ENCODE assay signal across 31 mouse cellular contexts in the genomic region with DNA sequence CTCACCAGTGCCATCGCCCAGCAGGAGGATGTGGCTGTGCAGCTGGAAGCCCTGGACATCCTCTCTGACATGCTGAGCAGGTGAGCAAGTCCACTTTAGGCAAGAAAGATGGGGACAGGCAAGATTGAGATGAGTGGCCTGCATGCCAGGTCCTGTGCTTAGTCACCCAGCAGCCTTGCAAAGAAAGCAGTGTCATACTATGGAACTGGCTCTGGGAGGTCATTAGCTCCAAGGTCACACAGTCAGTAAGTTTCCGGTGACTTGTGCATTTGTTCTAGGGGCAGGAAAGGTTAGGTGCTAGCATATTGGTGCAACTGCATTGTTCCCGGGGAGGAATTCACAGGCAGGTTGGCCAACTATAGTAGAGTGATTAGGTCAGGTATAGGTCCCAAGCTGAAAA. TPM values are rescaled to one million over a fixed set of nuclear protein-coding genes. Genes with fewer than 3 reads are reported as not detected.
DNase-seq lines count a peak whose midpoint lies in the region; ATAC-seq and TF ChIP-seq lines count a peak whose summit lies in the region.
"Had no signal": no experiment of that assay in that cellular context is flagged by ENCODE, and none has a peak within 500 bp of the region (broad histone marks: within the 10 kb centered on the region; RNA-seq: fewer than 3 reads in every experiment).

No protein-coding gene starts in this region.

- peak; percentile 85 for DNase-seq in adrenal gland, adult 2 months
- DNase-seq in adrenal gland, postnatal 4 days (ENCODE audit: low spot score in 2 of 2) = no peak
- no peak for DNase-seq in liver, postnatal 0 days
- no peak for DNase-seq in liver, embryonic 11.5 days (ENCODE audit: low spot score)
- DNase-seq in adrenal gland, adult 8-10 months = peak; percentile 74
- no peak for DNase-seq in retina, embryonic 14.5 days (ENCODE audit: low spot score)
- DNase-seq in thymus, postnatal 10 days (ENCODE audit: low spot score in 2 of 2) = no peak
- DNase-seq: cerebellum, adult 18-20 months; cerebellum, postnatal 10 days; heart, adult 2 months; heart, postnatal 10 days; kidney, adult 11 months; kidney, postnatal 14 days; lung, adult 18-20 months; lung, postnatal 4 days; retina, postnatal 1 day; right cerebral cortex, postnatal 25 days; thymus, postnatal 25 days had no signal

- no peak for TF ChIP-seq CTCF in liver, postnatal 0 days (IDR thresholded peaks at IDR 0.05; ENCODE audit: low read depth)

- no peaks in the 10 kb centered on the region for H3K4me1 ChIP-seq in liver, postnatal 0 days (ENCODE audit: insufficient read depth)
- no peaks in the 10 kb centered on the region for H3K4me1 ChIP-seq in liver, embryonic 11.5 days (replicated peaks; ENCODE audit: control insufficient read depth, insufficient read depth, low read length)
- H3K4me1 ChIP-seq: embryonic facial prominence, embryonic 13.5 days; forebrain, embryonic 10.5 days; forebrain, embryonic 15.5 days; limb, embryonic 13.5 days; liver, embryonic 12.5 days; midbrain, embryonic 12.5 days; stomach, embryonic 15.5 days had no signal

- TF ChIP-seq EP300 in liver, postnatal 0 days (IDR thresholded peaks at IDR 0.05; ENCODE audit: low read depth) = no peak

- 61% methylated on average over 3 of the region's 3 CpGs for WGBS in liver, postnatal 0 days (ENCODE audit: insufficient replicate concordance)
- 89% methylated on average over 3 of the region's 3 CpGs for WGBS in liver, embryonic 11.5 days

- ATAC-seq in liver, postnatal 0 days = 0 out of 2 replicates have a peak, but pooled peaks have one; percentile 31
- ATAC-seq in liver, embryonic 11.5 days (replicated peaks; ENCODE audit: low FRiP score) = no peak
- ATAC-seq: CD4-positive, CD25-positive, alpha-beta regulatory T cell, adult 4 months; forebrain, embryonic 15.5 days; liver, embryonic 12.5 days; lung, postnatal 0 days had no signal

- no peaks in the 10 kb centered on the region for H3K27me3 ChIP-seq in liver, postnatal 0 days (ENCODE audit: insufficient read depth, low read length)
- no peaks in the 10 kb centered on the region for H3K27me3 ChIP-seq in liver, embryonic 11.5 days (replicated peaks; ENCODE audit: control insufficient read depth, insufficient read depth, low read length)
- H3K27me3 ChIP-seq: embryonic facial prominence, embryonic 13.5 days; forebrain, embryonic 15.5 days; limb, embryonic 13.5 days; liver, embryonic 12.5 days; megakaryocyte, embryonic 14.5 days; midbrain, embryonic 12.5 days; stomach, embryonic 15.5 days had no signal

- H3K9me3 ChIP-seq in liver, postnatal 0 days (ENCODE audit: low read length) = no peaks in the 10 kb centered on the region
- no peaks in the 10 kb centered on the region for H3K9me3 ChIP-seq in liver, embryonic 11.5 days (ENCODE audit: control insufficient read depth, low read length)
- H3K9me3 ChIP-seq: embryonic facial prominence, embryonic 13.5 days; forebrain, embryonic 10.5 days; forebrain, embryonic 15.5 days; limb, embryonic 13.5 days; liver, embryonic 12.5 days; megakaryocyte, embryonic 14.5 days; midbrain, embryonic 12.5 days; stomach, embryonic 15.5 days had no signal

- no peak overlapping the region for H3K4me2 ChIP-seq in liver, postnatal 0 days (ENCODE audit: low read depth, low read length)
- H3K4me2 ChIP-seq in liver, embryonic 11.5 days = no peak overlapping the region
- H3K4me2 ChIP-seq: embryonic facial prominence, embryonic 13.5 days; forebrain, embryonic 15.5 days; hindbrain, embryonic 14.5 days; limb, embryonic 13.5 days; liver, embryonic 12.5 days; midbrain, embryonic 12.5 days; stomach, embryonic 15.5 days had no signal

- no peak overlapping the region for H3K4me3 ChIP-seq in liver, postnatal 0 days (ENCODE audit: low read depth, low read length)
- H3K4me3 ChIP-seq in liver, embryonic 11.5 days (ENCODE audit: low read depth, low read length) = no peak overlapping the region
- H3K4me3 ChIP-seq: embryonic facial prominence, embryonic 13.5 days; forebrain, embryonic 10.5 days; forebrain, embryonic 15.5 days; heart, adult 2 months; limb, embryonic 13.5 days; liver, embryonic 12.5 days; megakaryocyte, embryonic 14.5 days; midbrain, embryonic 12.5 days; myocyte; stomach, embryonic 15.5 days had no signal

- no peak overlapping the region for H3K9ac ChIP-seq in liver, postnatal 0 days (replicated peaks)
- no peak overlapping the region for H3K9ac ChIP-seq in liver, embryonic 11.5 days (ENCODE audit: low read depth, low read length)
- H3K9ac ChIP-seq: embryonic facial prominence, embryonic 13.5 days; forebrain, embryonic 15.5 days; hindbrain, embryonic 14.5 days; limb, embryonic 13.5 days; liver, embryonic 12.5 days; midbrain, embryonic 12.5 days; stomach, embryonic 15.5 days had no signal

- H3K36me3 ChIP-seq in liver, postnatal 0 days (replicated peaks; ENCODE audit: insufficient read depth, low read length) = 0 out of 2 replicates have a peak, but pooled peaks cover 9% of the 10 kb centered on the region
- peaks cover 34% of the 10 kb centered on the region for H3K36me3 ChIP-seq in liver, embryonic 11.5 days (ENCODE audit: control insufficient read depth, insufficient read depth, low read length)

- no peak overlapping the region for H3K27ac ChIP-seq in liver, postnatal 0 days (ENCODE audit: low read depth)
- no peak overlapping the region for H3K27ac ChIP-seq in liver, embryonic 11.5 days (ENCODE audit: low read depth, low read length)
- H3K27ac ChIP-seq: embryonic facial prominence, embryonic 13.5 days; forebrain, embryonic 10.5 days; forebrain, embryonic 15.5 days; heart, adult 2 months; hindbrain, embryonic 14.5 days; limb, embryonic 13.5 days; liver, embryonic 12.5 days; midbrain, embryonic 12.5 days; stomach, embryonic 15.5 days had no signal

RNA-seq across cellular contexts. Expression of gene Cand2, which starts 8.4 kb away (rescaled TPM):
- 10 to 100 TPM in 1 of 2 experiments, 1 to 10 TPM in 1; 8.9 to 16.1 TPM for total RNA-seq in adrenal gland, adult 2 months (2021)
- 16.6 and 18.3 TPM in 2 replicates for polyA plus RNA-seq in adrenal gland, adult 2 months (2012; rRNA removed)
- 10 to 100 TPM; 23.4 to 24.2 TPM for total RNA-seq in adrenal gland, postnatal 4 days (2021)
- 0.59 and 0.61 TPM in 2 replicates for polyA plus RNA-seq in liver, postnatal 0 days (2015; fragmentation: Nextera tagmentation; extraction: Ambion mirVana)
- 20.3 and 22.0 TPM in 2 replicates for polyA plus RNA-seq in liver, embryonic 11.5 days (2014; fragmentation: Nextera tagmentation; extraction: Ambion mirVana)
- 10 to 100 TPM; 16.1 to 22.6 (median 18.0) TPM for total RNA-seq in adrenal gland, adult 8-10 months (2022)

RNA-seq across cellular contexts. Expression of gene Tmem40, which starts 20.6 kb away (rescaled TPM):
- under 1 TPM in 1 of 2 experiments, not detected in 1; 0.35 TPM for total RNA-seq in adrenal gland, adult 2 months (2021)
- not detected in 2 replicates for polyA plus RNA-seq in adrenal gland, adult 2 months (2012; rRNA removed)
- 1 to 10 TPM; 1.2 to 1.5 TPM for total RNA-seq in adrenal gland, postnatal 4 days (2021)
- polyA plus RNA-seq in liver, postnatal 0 days (2015; fragmentation: Nextera tagmentation; extraction: Ambion mirVana) = 18.9 and 21.2 TPM in 2 replicates
- 29.4 and 32.5 TPM in 2 replicates for polyA plus RNA-seq in liver, embryonic 11.5 days (2014; fragmentation: Nextera tagmentation; extraction: Ambion mirVana)
- not detected for total RNA-seq in adrenal gland, adult 8-10 months (2022)
- polyA plus RNA-seq: CD4-positive, CD25-positive, alpha-beta regulatory T cell, adult 4 months had no signal

RNA-seq across cellular contexts. Expression of gene Rpl32, which starts 25.8 kb away (rescaled TPM):
- 1,000 to 10,000 TPM; 1,129 to 1,275 TPM for total RNA-seq in adrenal gland, adult 2 months (2021)
- 61.9 and 71.3 TPM in 2 replicates for polyA plus RNA-seq in adrenal gland, adult 2 months (2012; rRNA removed)
- 1,000 to 10,000 TPM; 1,843 to 1,894 TPM for total RNA-seq in adrenal gland, postnatal 4 days (2021)
- polyA plus RNA-seq in liver, postnatal 0 days (2015; fragmentation: Nextera tagmentation; extraction: Ambion mirVana) = 1,354 and 1,414 TPM in 2 replicates
- 2,286 and 2,478 TPM in 2 replicates for polyA plus RNA-seq in liver, embryonic 11.5 days (2014; fragmentation: Nextera tagmentation; extraction: Ambion mirVana)
- total RNA-seq in adrenal gland, adult 8-10 months (2022) = 1,000 to 10,000 TPM in 3 of 4 experiments, 100 to 1,000 TPM in 1; 999 to 1,169 (median 1,094) TPM

RNA-seq across cellular contexts. Expression of gene Efcab12, which starts 55.4 kb away (rescaled TPM):
- total RNA-seq in adrenal gland, adult 2 months (2021) = under 1 TPM; 0.66 to 0.75 TPM
- polyA plus RNA-seq in adrenal gland, adult 2 months (2012; rRNA removed) = 0.06 and 0.13 TPM in 2 replicates
- 1 to 10 TPM in 1 of 2 experiments, under 1 TPM in 1; 0.96 to 1.9 TPM for total RNA-seq in adrenal gland, postnatal 4 days (2021)
- polyA plus RNA-seq in liver, postnatal 0 days (2015; fragmentation: Nextera tagmentation; extraction: Ambion mirVana) = 0.11 TPM in 1 of 2 replicates, not detected in the other
- polyA plus RNA-seq in liver, embryonic 11.5 days (2014; fragmentation: Nextera tagmentation; extraction: Ambion mirVana) = 0.27 TPM in 2 replicates
- 1 to 10 TPM in 3 of 4 experiments, under 1 TPM in 1; 0.84 to 2.0 (median 1.1) TPM for total RNA-seq in adrenal gland, adult 8-10 months (2022)
- total RNA-seq: hematopoietic stem cell, adult 5-6 weeks had no signal
- polyA plus RNA-seq: myocyte had no signal

Comparison
In these comparisons a context has a peak if more than half of its experiments do, and no peak if none do; other contexts are left out.
1. DNase-seq: peak in adrenal gland, adult 2 months (single experiment) and adrenal gland, adult 8-10 months (single experiment); none in adrenal gland, postnatal 4 days (0 of 2), liver, postnatal 0 days (single experiment), liver, embryonic 11.5 days (single experiment), retina, embryonic 14.5 days (single experiment) and thymus, postnatal 10 days (0 of 2).